Mouse (Mus musculus): Measurements from ENCODE around the gene Polr2e.

Gene Polr2e

DNA sequence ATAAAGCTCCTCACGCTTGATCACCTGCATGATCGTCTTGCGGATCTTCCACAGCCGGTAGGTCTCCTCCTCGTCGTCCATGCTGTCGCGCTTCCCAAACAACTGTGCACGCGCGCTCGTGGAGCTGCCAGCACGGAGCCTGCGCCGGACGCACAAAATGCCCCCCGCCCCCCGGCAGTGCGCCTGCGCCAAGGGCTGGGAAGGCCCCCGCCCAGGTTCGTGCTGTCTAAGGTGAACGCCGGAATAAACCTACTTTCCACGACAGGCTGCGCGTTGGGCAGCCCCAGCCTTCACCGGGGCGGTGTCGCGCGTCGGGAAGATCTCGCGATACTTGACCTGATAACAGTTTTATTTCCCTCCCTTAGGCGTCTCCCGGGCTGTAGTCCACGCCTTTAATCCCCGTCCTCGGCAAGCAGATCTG is at the start of gene Polr2e:
TSS of gene Polr2e (minus strand) at position 237 of the 421 bp plus-strand sequence.
- peak; percentile 98 to 99 for DNase-seq (ENCODE audit: low spot score in 2 of 2)

GRCm38 (mm10) chr10:80089146-80089545 is 49.6 kb upstream of the Polr2e start:
- DNase-seq (ENCODE audit: low spot score in 2 of 2), result no peak

DNA sequence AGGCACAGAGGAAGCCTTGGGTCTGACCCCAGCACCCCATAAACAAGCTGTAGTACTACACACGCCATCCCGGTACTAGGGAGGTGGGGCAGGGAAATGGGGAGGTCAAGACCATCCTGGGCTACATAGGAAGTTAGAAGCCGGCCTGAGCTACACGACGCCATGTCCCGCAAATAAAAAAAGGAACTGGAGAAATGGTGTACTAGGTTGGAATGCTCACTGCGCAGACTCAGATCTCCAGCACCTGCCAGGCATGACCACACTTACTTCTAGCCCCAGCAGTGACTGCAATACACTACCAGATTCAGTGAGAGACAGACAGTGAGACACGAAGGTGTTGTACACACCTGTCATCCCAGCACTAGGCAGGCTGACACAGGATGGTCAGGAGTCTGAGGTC is 47.9 kb upstream of the Polr2e start:
- DNase-seq (ENCODE audit: low spot score in 2 of 2), result no peak

- DNase-seq (ENCODE audit: low spot score in 2 of 2), result no peak
These were observed 47.3 kb upstream of the Polr2e start for GRCm38 (mm10) chr10:80086847-80087246.

- no peak for DNase-seq (ENCODE audit: low spot score in 2 of 2)
These were observed 45.4 kb upstream of the Polr2e start for GRCm38 (mm10) chr10:80084817-80085487.

- no peak for DNase-seq (ENCODE audit: low spot score in 2 of 2)
These were observed 41.5 kb upstream of the Polr2e start for GRCm38 (mm10) chr10:80081075-80081474.

GRCm38 (mm10) chr10:80080396-80081070 is 40.9 kb upstream of the Polr2e start:
- no peak for DNase-seq (ENCODE audit: low spot score in 2 of 2)

DNA sequence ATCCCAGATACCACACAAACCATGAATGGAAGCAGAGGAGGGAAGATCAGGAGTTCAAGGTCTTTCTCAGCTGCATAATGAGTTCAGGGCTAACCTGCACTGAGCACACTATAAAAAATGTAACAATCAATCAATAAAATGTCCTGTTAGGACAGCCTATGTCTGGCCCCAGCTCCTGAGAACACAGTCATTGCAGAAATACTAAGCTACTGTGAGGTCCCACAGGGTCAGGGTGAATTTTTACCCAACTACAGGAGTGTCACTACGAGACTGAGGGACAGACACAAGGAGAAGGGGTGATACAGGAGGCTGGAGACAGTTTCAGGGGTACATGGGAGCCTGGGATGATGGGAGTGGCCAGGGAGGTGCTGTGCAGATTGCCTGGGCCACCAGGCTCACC is 38.8 kb upstream of the Polr2e start:
- DNase-seq (ENCODE audit: low spot score in 2 of 2), result no peak

- no peak for DNase-seq (ENCODE audit: low spot score in 2 of 2)
These were observed 37.7 kb upstream of the Polr2e start for GRCm38 (mm10) chr10:80077312-80077711.

DNA sequence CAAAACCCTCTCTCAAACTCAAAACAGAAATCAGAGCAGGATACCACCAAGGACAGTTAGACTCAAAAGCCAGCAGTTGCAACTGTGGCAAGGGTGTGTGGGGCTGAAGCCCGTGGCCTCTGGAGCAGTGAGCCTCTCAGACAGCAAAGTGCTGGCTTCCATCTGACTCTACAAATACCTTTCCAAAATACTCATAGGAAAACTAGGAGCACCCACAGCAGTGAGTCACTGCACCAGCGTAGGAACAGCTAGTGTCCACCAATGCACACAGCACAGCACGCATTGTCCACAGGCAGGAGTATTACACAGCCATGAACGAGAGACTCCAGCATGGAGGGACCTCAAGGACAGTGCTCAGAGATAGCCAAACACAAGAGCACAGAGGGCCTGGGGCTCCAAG is 36.8 kb upstream of the Polr2e start:
- DNase-seq (ENCODE audit: low spot score in 2 of 2), result no peak

GRCm38 (mm10) chr10:80075924-80076323 is 36.3 kb upstream of the Polr2e start:
- no peak for DNase-seq (ENCODE audit: low spot score in 2 of 2)

DNA sequence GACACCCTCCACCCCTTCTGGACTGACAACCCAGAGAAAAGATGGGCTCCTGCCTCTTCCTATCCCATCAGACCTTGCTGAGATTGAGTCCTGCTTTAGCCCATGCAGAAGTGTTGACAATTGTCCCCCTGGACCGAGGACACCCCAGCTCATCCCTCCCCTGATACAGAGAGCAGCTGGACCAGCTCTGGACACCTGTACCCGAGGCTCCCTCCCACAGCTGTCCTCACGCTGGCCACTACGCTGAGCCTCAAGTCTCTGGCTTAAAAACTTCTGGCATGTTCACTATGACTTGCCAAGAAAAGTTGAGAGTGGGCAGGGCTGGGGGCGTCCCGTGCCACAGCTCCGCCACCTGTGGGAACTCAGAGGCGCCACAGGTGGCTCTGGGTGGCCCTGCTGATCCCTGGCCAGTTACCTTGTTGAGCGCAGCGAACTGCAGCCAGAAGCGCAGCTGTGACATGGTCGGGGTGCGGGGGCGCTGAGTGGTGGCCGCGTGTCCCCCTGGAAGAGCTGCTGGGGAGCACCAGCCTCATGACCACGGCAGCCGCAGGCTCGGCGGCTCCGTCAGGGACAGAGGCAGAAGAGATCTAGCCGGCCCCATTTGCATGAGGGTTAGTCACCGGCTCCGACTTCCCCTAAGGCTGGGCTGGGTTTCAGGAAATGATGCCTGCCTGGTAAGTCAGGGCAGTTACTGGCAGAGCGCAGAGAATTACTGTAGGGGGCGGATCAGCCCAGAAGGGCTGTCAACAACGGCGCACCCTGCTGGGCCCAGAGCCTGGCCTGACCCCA is 35.4 kb upstream of the Polr2e start:
- DNase-seq (ENCODE audit: low spot score in 2 of 2), result peak; percentile 85 to 91

DNA sequence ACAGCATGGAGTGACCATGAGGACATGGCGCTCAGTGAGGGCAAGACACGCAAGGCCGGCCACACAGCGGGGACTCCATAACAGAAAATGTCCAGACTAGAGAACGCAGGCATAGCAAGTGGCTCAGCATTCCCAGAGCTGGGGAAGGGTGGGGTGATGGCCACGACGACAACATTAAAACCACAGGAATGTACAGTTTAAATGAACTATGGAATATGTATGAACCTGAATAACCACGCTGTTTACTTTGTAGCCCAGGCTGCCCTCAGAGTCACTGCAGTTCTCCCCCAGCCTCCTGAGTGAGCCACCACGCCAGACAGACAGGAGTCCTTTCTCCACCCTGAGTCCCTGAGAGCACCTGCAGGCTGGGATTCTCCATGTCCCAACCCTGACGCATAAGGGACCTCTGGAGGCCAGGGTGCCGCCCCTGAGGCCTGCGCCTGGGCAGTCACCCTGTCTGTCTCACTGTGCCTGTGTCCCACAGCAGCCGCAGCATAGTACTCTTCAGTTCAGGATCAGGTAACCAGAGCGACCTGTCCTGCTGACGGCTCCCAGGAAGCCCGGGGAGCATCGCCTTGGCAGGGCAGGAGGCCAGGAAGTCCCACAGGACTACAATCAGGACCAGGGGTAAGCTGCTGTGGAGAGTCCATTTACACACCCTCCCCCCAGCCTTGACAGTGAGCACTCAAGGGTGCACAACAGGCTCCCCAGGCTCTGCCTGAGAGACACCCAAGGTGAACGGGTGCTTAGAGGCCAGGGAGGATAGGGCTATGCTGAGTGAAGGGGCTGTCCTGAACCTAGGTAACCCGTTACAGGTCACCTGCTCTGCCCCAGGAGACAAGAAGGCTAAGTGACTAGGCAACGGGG is 33.3 kb upstream of the Polr2e start:
- DNase-seq (ENCODE audit: low spot score in 2 of 2), result no peak

GRCm38 (mm10) chr10:80071516-80071900 is 31.9 kb upstream of the Polr2e start:
- no peak for DNase-seq (ENCODE audit: low spot score in 2 of 2)

- DNase-seq (ENCODE audit: low spot score in 2 of 2), result no peak
These were observed 31.4 kb upstream of the Polr2e start for GRCm38 (mm10) chr10:80070837-80071515.

DNA sequence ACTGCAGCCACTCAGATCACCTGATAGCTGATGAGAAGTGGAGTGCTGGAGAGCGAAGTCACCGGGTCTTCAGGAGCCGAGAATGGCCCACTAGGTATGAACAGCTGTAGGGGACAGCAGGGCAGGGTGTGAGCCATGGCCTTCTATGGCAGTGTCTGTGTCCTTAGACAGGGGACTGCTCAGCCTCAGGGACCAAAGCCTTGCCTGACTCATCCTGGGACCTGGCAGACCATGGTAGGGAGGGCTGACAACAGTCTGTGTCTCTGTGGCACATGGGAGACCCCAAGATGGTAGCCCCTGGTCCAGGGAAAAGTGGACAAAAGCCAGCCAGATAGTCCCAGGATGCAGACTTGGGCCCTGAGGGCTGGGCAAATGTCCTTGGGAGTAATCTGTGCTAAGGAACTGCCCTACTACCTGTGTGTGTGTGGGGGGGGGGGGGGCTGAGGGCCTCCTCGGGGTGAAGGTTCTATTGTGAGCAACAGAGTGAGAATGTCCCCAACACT is 30.4 kb upstream of the Polr2e start:
- DNase-seq (ENCODE audit: low spot score in 2 of 2), result no peak

DNA sequence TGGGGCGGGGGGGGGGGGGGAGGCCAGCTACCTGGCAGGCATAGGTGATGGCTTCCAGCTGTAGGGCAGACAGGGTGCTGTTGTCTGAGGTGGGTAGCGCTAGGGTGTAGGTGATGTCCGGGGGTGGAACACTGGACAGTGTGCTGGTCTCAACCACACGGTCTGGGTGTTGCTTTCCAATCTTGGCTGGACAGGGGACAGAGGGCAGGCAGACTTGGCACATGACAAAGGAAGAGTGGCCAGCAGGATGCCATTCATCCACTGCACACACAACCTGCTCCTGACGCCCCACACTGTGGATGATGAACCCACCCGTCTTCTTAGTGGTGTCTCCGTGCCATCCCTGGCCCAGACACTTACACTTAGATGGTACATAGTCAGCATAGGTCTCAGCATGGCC is 29.7 kb upstream of the Polr2e start:
- no peak for DNase-seq (ENCODE audit: low spot score in 2 of 2)

DNA sequence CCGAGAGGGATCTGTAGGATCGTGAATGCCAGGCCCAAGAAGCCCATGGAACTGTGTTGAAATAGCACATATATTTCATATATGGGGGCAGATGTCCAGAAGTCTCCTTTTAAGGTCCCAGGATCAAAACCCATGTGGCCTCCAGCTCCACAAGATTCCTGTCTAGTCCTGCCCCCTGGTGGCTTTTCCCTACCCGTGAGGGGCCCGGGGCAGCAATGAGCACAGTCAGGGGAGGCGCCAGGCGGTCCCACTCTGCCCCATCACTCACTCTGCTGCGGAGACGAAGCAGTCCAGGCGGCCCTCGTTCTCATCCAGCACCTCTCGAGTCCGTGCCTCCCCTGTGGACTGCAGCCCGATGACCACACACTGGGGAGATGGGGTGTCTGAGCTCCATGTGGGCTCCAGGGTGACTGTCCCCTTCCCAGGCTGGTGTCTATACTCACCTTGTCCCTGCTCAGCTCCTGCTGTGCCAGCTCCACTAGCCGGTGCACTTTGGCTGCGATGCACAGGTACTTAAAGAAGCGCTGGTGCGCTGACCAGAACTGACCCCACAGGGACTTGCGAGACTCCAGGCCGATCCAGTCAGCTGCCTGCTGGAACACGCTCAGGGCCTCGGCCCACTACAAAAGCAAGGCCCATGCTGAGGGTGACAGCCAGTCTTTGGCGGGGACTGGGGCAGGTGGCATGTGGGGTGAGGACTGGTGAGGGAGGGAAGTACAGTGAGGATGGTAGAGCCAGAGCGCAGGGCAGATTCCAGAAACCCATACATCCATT is 24.5 kb upstream of the Polr2e start:
- DNase-seq (ENCODE audit: low spot score in 2 of 2), result no peak

DNA sequence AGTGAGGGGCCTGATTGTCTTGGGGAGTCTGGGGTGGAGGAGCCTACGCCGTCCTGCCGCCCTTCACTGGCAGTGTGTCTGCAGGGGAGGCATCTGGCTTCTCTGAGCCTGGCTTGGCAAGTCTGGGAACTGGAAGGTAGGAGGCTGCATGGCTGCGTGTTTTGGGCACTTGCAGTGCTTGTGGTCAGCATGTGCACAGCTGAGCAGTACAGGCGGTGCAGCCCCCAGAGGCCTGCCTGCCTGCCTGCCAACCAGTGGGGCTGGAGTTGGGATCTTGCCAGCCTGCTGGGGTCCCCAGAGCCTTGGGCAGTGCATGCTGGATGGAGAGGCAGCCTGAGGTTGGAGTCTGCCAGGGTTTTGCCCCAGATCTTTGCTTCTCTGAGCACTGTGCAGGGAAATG is 23.5 kb upstream of the Polr2e start:
- no peak for DNase-seq (ENCODE audit: low spot score in 2 of 2)

DNA sequence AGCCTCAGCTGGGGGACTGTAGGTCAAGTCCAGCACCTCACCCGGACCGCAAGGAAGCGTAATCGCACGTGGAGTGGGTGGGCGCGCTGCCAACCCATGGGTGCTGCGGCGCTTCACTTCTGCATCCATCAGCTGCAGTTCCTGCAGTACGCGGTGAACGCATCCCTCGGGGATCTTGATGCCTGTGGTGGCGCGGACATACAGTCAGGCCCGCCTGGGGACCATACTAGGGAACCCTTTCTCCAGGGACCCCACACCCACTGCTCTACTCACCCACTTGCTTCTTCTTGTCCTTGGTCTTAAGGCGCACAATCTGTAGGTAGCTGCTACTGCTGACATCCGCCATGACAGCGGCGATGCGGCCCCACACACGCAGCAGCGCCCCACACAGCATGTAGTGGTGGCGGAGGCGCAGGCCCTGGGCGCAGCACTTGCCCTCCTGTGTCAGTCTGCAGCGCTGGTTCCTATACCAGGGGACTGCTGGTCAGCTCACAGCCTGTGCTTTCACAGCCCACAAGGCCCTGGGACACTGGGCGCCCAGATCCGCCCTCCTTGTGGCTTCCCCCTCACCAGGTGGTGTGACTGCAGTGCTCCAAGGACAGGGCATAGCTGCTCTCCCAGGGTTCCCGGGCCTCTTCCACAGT is 18.2 kb upstream of the Polr2e start:
- DNase-seq (ENCODE audit: low spot score in 2 of 2), result no peak

Measured in natural killer cell, adult 2 months (primary cell).